Mouse (Mus musculus) C2C12 (cell line): ENCODE results near the gene Tmprss11g.

ENCODE experiments used
- CTCF ChIP-seq: IDR thresholded peaks from one replicate; pipeline ENCODE4 v1.5.1; 2011; ENCODE audit not compliant: control insufficient read depth, insufficient read depth, insufficient read length
- FOSL1 ChIP-seq: IDR thresholded peaks from one replicate; pipeline ENCODE4 v1.8.0; 2011; ENCODE audit warnings: mild to moderate bottlenecking, low read length; ENCODE audit not compliant: poor library complexity, insufficient read depth, severe bottlenecking
- MAX ChIP-seq: IDR thresholded peaks from one replicate; pipeline ENCODE4 v1.6.1; 2011; ENCODE audit warnings: mild to moderate bottlenecking, control low read depth
- MYOD1 ChIP-seq: IDR thresholded peaks from one replicate; pipeline ENCODE4 v1.6.1; 2011; ENCODE audit warnings: low read depth; ENCODE audit not compliant: control insufficient read depth, insufficient read length
- MYOG ChIP-seq: IDR thresholded peaks from one replicate; pipeline ENCODE4 v1.6.1; 2011; ENCODE audit not compliant: control insufficient read depth, insufficient read length; ENCODE audit errors: extremely low read depth
- USF1 ChIP-seq: IDR thresholded peaks from one replicate; pipeline ENCODE4 v1.6.1; 2011; ENCODE audit warnings: low read depth, mild to moderate bottlenecking, control low read depth, moderate library complexity

- TF ChIP-seq CTCF = no peak
- TF ChIP-seq USF1 = no peak
- TF ChIP-seq MAX = no peak
- TF ChIP-seq MYOD1 = no peak
- TF ChIP-seq FOSL1 = no peak
- no peak for TF ChIP-seq MYOG
Measured at GRCm38 (mm10) chr5:86473859-86474258, 44.5 kb downstream of the Tmprss11g start.
